Mouse (Mus musculus) brain, embryonic 14.5 days (tissue): ENCODE data around the gene She.

Experiments
- CTCF ChIP-seq: fragments of 200-500 bp; IDR thresholded peaks from 2 replicates; pipeline ENCODE4 v1.5.1; 2012; ENCODE audit warnings: inconsistent platforms, mild to moderate bottlenecking, moderate library complexity, borderline replicate concordance; ENCODE audit not compliant: insufficient read depth, insufficient read length; ENCODE audit errors: extremely low read depth
- POLR2A ChIP-seq: fragments of 200-500 bp; IDR thresholded peaks from 2 replicates; pipeline ENCODE4 v1.6.1; 2012; ENCODE audit warnings: mild to moderate bottlenecking, inconsistent platforms, borderline replicate concordance; ENCODE audit not compliant: poor library complexity, insufficient read depth, insufficient read length, severe bottlenecking; ENCODE audit errors: extremely low read depth

GRCm38 (mm10) chr3:89861070-89861469 lies 29.9 kb downstream of the She start:
- TF ChIP-seq CTCF (no peak), POLR2A (no peak)
